Mouse (Mus musculus) E14TG2a.4 (cell line): Measurements from ENCODE around the gene Gm15217.

ENCODE experiments used
- H3K27me3 ChIP-seq: 2 replicates; pipeline ENCODE4 v1.6.1; 2014; ENCODE audit warnings: low read length, control low read depth; ENCODE audit not compliant: insufficient read depth
- H3K36me3 ChIP-seq: 2 replicates; pipeline ENCODE4 v1.6.1; 2014; ENCODE audit warnings: low read length, control low read depth; ENCODE audit not compliant: insufficient read depth
- H3K4me1 ChIP-seq: replicated peaks from 2 replicates; pipeline ENCODE4 v1.6.1; 2014; ENCODE audit warnings: low read depth, low read length, control low read depth
- H3K4me3 ChIP-seq: replicated peaks from 2 replicates; pipeline ENCODE4 v1.5.1; 2014; ENCODE audit warnings: mild to moderate bottlenecking, low read length
- H3K9me3 ChIP-seq: 2 replicates; pipeline ENCODE4 v1.6.1; 2014; ENCODE audit warnings: low read length, control low read depth
- CTCF ChIP-seq: conservative IDR thresholded peaks from 2 replicates; pipeline ENCODE4 v1.5.1; 2014; ENCODE audit warnings: low read length
- NANOG ChIP-seq: IDR thresholded peaks from 2 replicates; pipeline ENCODE4 v1.6.1; 2014; ENCODE audit warnings: borderline replicate concordance, low read length, mixed read lengths
- POU5F1 ChIP-seq: IDR thresholded peaks from 2 replicates; pipeline ENCODE4 v1.6.1; 2014; ENCODE audit warnings: low read length, borderline replicate concordance

Gene Gm15217

GRCm38 (mm10) chr14:46375796-46376195, 3.4 kb upstream of the Gm15217 start:
- Histone ChIP-seq H3K27me3 (peaks cover 17% of the 10 kb centered on the region), H3K9me3 (no peaks in the 10 kb centered on the region), H3K36me3 (no peaks in the 10 kb centered on the region), H3K4me3 (no peak overlapping the region), H3K4me1 (peaks cover 13% of the 10 kb centered on the region)
- TF ChIP-seq NANOG (no peak), CTCF (no peak), POU5F1 (no peak)

DNA sequence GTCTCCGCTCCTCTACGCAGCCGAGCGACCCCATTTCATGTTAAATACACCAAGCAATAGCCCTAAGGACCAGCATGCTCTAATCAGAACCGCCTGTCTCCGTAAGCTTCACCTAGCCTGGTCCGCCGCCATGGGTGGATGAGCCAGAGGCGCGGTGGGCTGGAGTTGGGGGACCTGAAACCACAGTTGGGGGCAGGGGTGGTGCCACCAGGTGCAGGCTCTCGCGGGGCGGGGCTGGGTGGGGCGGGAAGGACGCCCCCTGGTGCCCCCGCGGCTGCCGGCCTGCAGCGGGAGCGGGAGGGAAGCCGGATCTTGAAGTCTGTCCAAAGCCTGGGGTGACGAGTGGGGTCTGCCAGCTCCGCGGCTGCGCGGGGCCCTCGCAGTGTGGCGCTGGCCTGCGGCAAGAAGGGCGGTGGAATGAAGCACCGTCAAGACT, 1.1 kb downstream of the Gm15217 start:
- Histone ChIP-seq H3K36me3 (peaks cover 34% of the 10 kb centered on the region), H3K9me3 (no peaks in the 10 kb centered on the region), H3K4me3 (peak overlapping the region; percentile 63), H3K4me1 (peaks cover 55% of the 10 kb centered on the region), H3K27me3 (peaks cover 17% of the 10 kb centered on the region)
- no peak for TF ChIP-seq NANOG
- no peak for TF ChIP-seq POU5F1
- TF ChIP-seq CTCF = no peak

GRCm38 (mm10) chr14:46381457-46381856, 2.2 kb downstream of the Gm15217 start:
- H3K4me3 ChIP-seq = peak overlapping the region; percentile 63; the same call in 1 of the 2 replicates
- H3K4me1 ChIP-seq = peaks cover 65% of the 10 kb centered on the region
- TF ChIP-seq CTCF (no peak), POU5F1 (no peak), NANOG (no peak)
- peaks cover 17% of the 10 kb centered on the region for H3K27me3 ChIP-seq
- no peaks in the 10 kb centered on the region for H3K9me3 ChIP-seq
- peaks cover 35% of the 10 kb centered on the region for H3K36me3 ChIP-seq

DNA sequence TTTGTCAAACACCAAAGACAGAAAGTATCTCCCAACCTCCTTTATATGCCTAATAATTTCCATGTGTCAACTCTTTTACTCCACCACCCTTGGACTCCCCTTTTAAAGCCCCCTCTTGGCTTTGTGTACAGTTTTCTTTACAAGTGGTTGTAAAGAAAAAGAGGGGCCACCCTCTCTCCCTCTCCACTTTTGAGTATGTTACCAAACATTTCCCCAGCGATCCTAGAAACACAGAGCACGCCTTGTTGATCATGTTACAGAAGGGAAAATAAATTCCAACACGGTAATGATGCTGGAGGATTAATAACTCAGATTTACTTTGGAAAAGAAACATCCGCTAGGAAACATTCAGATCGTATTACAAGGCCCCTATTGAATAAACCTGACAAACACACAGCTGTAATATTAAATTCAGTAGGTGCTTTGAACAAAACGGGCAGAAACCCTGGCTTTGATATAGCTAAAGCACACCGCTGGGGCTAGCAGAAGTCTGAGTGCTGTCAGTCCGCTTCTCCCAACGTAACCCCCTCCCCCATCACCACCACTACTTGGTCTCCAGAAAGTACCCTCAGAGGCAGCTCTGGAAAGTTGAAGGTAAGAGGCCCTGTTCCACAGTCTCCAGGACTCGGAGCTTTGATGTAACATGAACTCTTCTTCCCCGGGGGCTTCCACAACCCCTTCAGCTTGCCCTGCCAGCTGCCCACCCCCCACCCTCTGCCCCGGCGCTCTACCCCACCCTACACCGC, 5.9 kb downstream of the Gm15217 start:
- H3K9me3 ChIP-seq = no peaks in the 10 kb centered on the region
- peaks cover 35% of the 10 kb centered on the region for H3K36me3 ChIP-seq
- H3K4me1 ChIP-seq = peaks cover 79% of the 10 kb centered on the region
- H3K4me3 ChIP-seq = peak overlapping the region; percentile 82
- H3K27me3 ChIP-seq = peaks cover 17% of the 10 kb centered on the region
- TF ChIP-seq POU5F1 (no peak), CTCF (no peak), NANOG (no peak)

- Histone ChIP-seq H3K4me3 (peak overlapping the region; percentile 82), H3K9me3 (no peaks in the 10 kb centered on the region), H3K4me1 (peaks cover 82% of the 10 kb centered on the region), H3K27me3 (peaks cover 17% of the 10 kb centered on the region), H3K36me3 (peaks cover 35% of the 10 kb centered on the region)
- TF ChIP-seq CTCF = no peak
- TF ChIP-seq NANOG = no peak
- TF ChIP-seq POU5F1 = no peak
These were observed 6.7 kb downstream of the Gm15217 start for GRCm38 (mm10) chr14:46385701-46386477.

DNA sequence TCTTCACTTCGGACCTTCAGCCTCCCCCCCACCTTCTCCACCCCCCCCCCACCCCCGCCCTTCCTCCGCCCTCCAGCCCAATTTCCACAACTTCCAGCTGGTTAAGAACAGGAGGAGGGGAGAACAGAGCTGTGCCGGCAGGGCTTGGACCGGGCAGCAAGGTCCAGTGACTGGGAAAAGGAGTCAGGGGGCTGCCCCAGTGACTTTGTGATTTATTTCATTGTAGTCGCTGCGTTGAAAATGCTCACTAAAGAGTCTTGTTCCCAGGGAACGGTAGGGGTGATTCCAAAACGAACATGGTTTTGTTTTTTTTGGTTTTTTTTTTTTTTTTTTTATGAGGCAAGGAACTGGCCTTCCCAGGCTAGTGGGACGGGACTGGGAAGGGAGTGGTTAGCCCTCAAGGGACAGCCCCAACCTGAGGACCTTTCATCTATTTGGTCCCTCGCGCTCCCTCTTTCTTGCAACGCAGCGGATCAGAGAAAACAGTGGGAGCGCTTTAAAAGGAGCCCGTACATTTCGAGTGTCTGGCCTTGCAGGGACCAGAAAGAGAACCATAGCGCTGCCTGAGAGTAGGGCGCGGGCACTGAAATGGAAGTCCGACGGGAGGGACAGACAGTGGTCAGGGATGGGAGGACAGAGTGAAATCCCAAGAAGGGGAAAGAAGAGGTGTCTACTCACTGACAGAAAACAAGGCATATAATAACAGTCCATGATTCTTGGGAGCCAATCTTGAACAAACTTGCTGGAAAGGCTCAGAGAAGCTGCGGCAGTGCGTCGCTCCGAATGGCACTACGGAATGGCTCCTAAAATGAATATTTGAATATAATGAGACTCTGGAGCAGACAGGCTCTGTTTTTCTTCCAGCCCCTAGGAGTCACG, 7.5 kb downstream of the Gm15217 start:
- Histone ChIP-seq H3K36me3 (peaks cover 34% of the 10 kb centered on the region), H3K4me1 (peaks cover 81% of the 10 kb centered on the region), H3K27me3 (peaks cover 17% of the 10 kb centered on the region), H3K4me3 (peak overlapping the region; percentile 82), H3K9me3 (no peaks in the 10 kb centered on the region)
- TF ChIP-seq NANOG = no peak
- TF ChIP-seq POU5F1 = no peak
- no peak for TF ChIP-seq CTCF

- TF ChIP-seq NANOG (no peak), POU5F1 (no peak), CTCF (no peak)
- no peaks in the 10 kb centered on the region for H3K9me3 ChIP-seq
- H3K27me3 ChIP-seq = peaks cover 17% of the 10 kb centered on the region
- H3K4me1 ChIP-seq = peaks cover 81% of the 10 kb centered on the region
- peaks cover 28% of the 10 kb centered on the region for H3K36me3 ChIP-seq
- peak overlapping the region; percentile 82 for H3K4me3 ChIP-seq
These were observed 8.1 kb downstream of the Gm15217 start for GRCm38 (mm10) chr14:46387357-46387671.

DNA sequence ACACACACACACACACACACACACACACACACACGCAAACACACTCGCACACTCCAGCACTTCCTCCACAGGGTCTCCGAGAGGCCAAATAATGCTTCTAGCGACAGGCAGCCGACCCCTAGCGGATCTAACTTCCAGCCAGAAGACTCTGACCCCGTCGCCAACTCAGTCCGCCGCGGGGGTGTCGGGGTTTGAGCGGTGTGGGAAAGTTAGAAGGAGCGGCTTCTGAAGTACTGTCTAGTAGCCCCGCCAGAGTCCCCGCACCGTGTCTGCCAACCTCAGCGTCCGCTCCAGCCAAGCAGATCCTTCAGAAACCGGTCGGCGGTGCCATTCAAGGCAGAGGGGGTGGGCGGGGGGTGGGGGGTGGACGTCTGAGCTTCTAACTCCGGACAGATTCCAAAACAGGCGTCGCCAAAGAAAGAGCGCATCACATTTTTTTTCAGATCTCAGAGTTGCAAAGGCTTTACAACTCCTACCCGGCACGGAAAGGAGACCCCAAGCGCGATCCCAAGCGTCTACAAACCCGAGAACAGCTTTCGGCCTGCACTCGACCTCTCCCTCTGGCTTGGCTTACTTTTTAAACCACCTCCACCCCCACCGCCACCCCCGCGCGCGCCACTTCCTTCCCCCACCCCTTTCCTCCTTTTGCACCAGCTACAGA, 8.7 kb downstream of the Gm15217 start:
- TF ChIP-seq CTCF (no peak), NANOG (no peak), POU5F1 (no peak)
- peaks cover 17% of the 10 kb centered on the region for H3K27me3 ChIP-seq

More for the DNA sequence above, 8.7 kb downstream of the Gm15217 start:
- peaks cover 22% of the 10 kb centered on the region for H3K36me3 ChIP-seq
- H3K9me3 ChIP-seq = no peaks in the 10 kb centered on the region
- peaks cover 80% of the 10 kb centered on the region for H3K4me1 ChIP-seq
- peak overlapping the region; percentile 82 for H3K4me3 ChIP-seq
